Mouse (Mus musculus) kidney, adult 2 months (tissue): ENCODE results near the gene Kif26b. TPM values are rescaled to one million over a fixed set of nuclear protein-coding genes. Genes with fewer than 3 reads are reported as not detected.

ENCODE experiments used
- DNase-seq: peaks from one replicate; pipeline ENCODE4 v3.0.0; 2021
- H3K27ac ChIP-seq: fragments of 200-500 bp; 2 replicates; pipeline ENCODE4 v1.5.1; 2012; ENCODE audit warnings: low read depth, low read length, control low read depth, inconsistent platforms; ENCODE audit not compliant: insufficient read depth
- H3K27me3 ChIP-seq: fragments of 200-500 bp; replicated peaks from 2 replicates; pipeline ENCODE4 v1.6.1; 2012; ENCODE audit warnings: mild to moderate bottlenecking, moderate library complexity, low read length, inconsistent platforms; ENCODE audit not compliant: control insufficient read depth, insufficient read depth
- H3K36me3 ChIP-seq: fragments of 200-500 bp; 2 replicates; pipeline ENCODE4 v1.6.1; 2012; ENCODE audit warnings: mild to moderate bottlenecking, moderate library complexity, low read length, inconsistent platforms; ENCODE audit not compliant: control insufficient read depth, insufficient read depth
- H3K4me1 ChIP-seq: fragments of 200-500 bp; 2 replicates; pipeline ENCODE4 v1.6.1; 2011; ENCODE audit warnings: low read length; ENCODE audit not compliant: control insufficient read depth, insufficient read depth
- H3K4me3 ChIP-seq: fragments of 200-500 bp; 2 replicates; pipeline ENCODE4 v1.5.1; 2011; ENCODE audit warnings: mild to moderate bottlenecking, low read depth, low read length, control low read depth; ENCODE audit not compliant: insufficient read depth
- CTCF ChIP-seq: fragments of 200-500 bp; conservative IDR thresholded peaks from 2 replicates; pipeline ENCODE4 v1.5.1; 2011; ENCODE audit warnings: low read depth, mild to moderate bottlenecking, control low read depth, low read length, moderate library complexity, mixed read lengths; ENCODE audit not compliant: insufficient read depth, insufficient read length
- POLR2A ChIP-seq: fragments of 200-500 bp; IDR thresholded peaks from one replicate; pipeline ENCODE4 v1.6.1; 2011; ENCODE audit warnings: low read depth, low read length, control low read depth
- WGBS: fragments of 180-500 bp; shearing (Covaris S2); methylation state at CpG from one replicate; pipeline ENCODE4 v1.1.7; 2018; 5-methylcytosine and 5-hydroxymethylcytosine counted together
- polyA plus RNA-seq: library from polyadenylated mRNA; depleted of rRNA; stranded (reverse); fragments of >200 nt; gene quantifications from 2 replicates; pipeline ENCODE4 v1.2.3, GENCODE M21; 2012

Kif26b gene
- polyA plus RNA-seq, 1 experiment, result 0.97 TPM

- no peak for TF ChIP-seq POLR2A
- Histone ChIP-seq H3K36me3 (no peaks in the 10 kb centered on the region), H3K27ac (no peak overlapping the region), H3K4me1 (no peaks in the 10 kb centered on the region), H3K27me3 (no peaks in the 10 kb centered on the region), H3K4me3 (no peak overlapping the region)
- no peak for DNase-seq
- 63% methylated on average over 2 of the region's 2 CpGs for WGBS
Observed at GRCm38 (mm10) chr1:178575706-178576105, 46.8 kb downstream of the Kif26b start.

- no peaks in the 10 kb centered on the region for H3K27me3 ChIP-seq
- H3K4me1 ChIP-seq, result no peaks in the 10 kb centered on the region
- no peak for DNase-seq
- TF ChIP-seq POLR2A (no peak), CTCF (no peak)
- no peaks in the 10 kb centered on the region for H3K36me3 ChIP-seq
- no peak overlapping the region for H3K4me3 ChIP-seq
- WGBS, result 85% methylated on average over 3 of the region's 3 CpGs
- no peak overlapping the region for H3K27ac ChIP-seq
Observed at GRCm38 (mm10) chr1:178576926-178577325, 48.0 kb downstream of the Kif26b start.

GRCm38 (mm10) chr1:178585366-178586020 lies 56.6 kb downstream of the Kif26b start:
- Histone ChIP-seq H3K4me1 (no peaks in the 10 kb centered on the region), H3K36me3 (no peaks in the 10 kb centered on the region), H3K27me3 (no peaks in the 10 kb centered on the region), H3K27ac (no peak overlapping the region), H3K4me3 (no peak overlapping the region)
- DNase-seq, result peak; percentile 7
- 40% methylated on average over 5 of the region's 5 CpGs for WGBS
- TF ChIP-seq POLR2A, result no peak
- TF ChIP-seq CTCF, result no peak

GRCm38 (mm10) chr1:178590229-178591171 lies 61.6 kb downstream of the Kif26b start:
- peak; percentile 26 for DNase-seq
- no peak overlapping the region for H3K4me3 ChIP-seq
- no peaks in the 10 kb centered on the region for H3K36me3 ChIP-seq
- TF ChIP-seq CTCF, result no peak
- no peak for TF ChIP-seq POLR2A
- H3K27ac ChIP-seq, result no peak overlapping the region
- WGBS, result 45% methylated on average over 13 of the region's 13 CpGs
- no peaks in the 10 kb centered on the region for H3K4me1 ChIP-seq
- no peaks in the 10 kb centered on the region for H3K27me3 ChIP-seq

DNA sequence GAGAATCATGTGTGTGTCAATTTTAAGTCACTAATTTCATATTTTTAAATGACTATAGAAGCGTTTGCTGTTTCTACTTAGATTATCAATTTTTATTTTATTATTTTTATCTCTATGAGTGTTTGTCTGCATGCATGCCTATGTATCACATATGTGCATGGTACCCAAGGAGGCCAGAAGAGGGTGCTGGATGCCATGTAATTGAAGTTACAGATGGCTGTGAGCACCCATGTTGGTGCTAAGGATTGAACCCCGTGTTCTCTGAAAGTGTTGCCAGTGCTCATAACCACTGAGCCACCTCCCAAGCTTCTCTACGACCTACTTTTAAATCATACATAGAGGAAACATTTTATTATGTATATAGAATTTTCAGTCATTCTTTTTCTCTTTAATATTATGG lies 68.2 kb downstream of the Kif26b start:
- TF ChIP-seq CTCF (no peak), POLR2A (no peak)
- Histone ChIP-seq H3K4me3 (no peak overlapping the region), H3K27ac (no peak overlapping the region), H3K27me3 (no peaks in the 10 kb centered on the region), H3K4me1 (no peaks in the 10 kb centered on the region), H3K36me3 (no peaks in the 10 kb centered on the region)
- DNase-seq, result no peak
- 97% methylated on average over 3 of the region's 3 CpGs for WGBS

- no peaks in the 10 kb centered on the region for H3K4me1 ChIP-seq
- DNase-seq, result no peak
- H3K27me3 ChIP-seq, result no peaks in the 10 kb centered on the region
- no peak overlapping the region for H3K4me3 ChIP-seq
- no peak for TF ChIP-seq CTCF
- TF ChIP-seq POLR2A, result no peak
- H3K27ac ChIP-seq, result no peak overlapping the region
- no peaks in the 10 kb centered on the region for H3K36me3 ChIP-seq
- 37% methylated on average over 6 of the region's 6 CpGs for WGBS
Observed at GRCm38 (mm10) chr1:178597757-178598156, 68.8 kb downstream of the Kif26b start.
